Mouse (Mus musculus) small intestine, adult 2 months (tissue): ENCODE data around the gene Ager.

Source experiments
- CTCF ChIP-seq: fragments of 200-500 bp; IDR thresholded peaks from 2 replicates; pipeline ENCODE4 v1.5.1; 2012; ENCODE audit warnings: low read depth, mild to moderate bottlenecking, control low read depth, inconsistent platforms, low read length, moderate library complexity, mixed read lengths; ENCODE audit not compliant: insufficient replicate concordance, insufficient read length; ENCODE audit errors: extremely low read depth
- POLR2A ChIP-seq: fragments of 200-500 bp; IDR thresholded peaks from 2 replicates; pipeline ENCODE4 v1.6.1; 2012; ENCODE audit warnings: low read depth, mild to moderate bottlenecking, control low read depth, inconsistent platforms, low read length, moderate library complexity

DNA sequence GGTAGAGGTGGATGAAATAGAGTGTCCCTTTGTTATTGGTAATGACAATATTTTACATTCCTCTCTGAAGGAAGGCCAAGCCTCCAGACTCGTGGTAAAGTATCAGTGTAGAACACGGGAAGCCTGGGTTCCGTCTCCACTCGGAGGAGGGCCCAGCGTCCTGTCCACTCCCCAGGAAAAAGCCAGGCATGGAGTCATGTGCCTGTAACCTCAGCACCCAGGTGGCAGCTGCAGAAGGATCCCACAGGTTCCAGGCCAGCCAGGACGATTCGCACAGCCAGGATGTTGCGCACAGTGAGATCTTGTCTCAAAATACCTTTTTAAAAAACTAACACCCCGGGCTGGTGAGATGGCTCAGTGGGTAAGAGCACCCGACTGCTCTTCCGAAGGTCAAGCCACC lies 34.3 kb upstream of the Ager start:
- TF ChIP-seq CTCF (no peak), POLR2A (no peak)
